Mouse (Mus musculus) CH12.LX (cell line): ENCODE data around the gene Anks1b. TPM values are rescaled to one million over a fixed set of nuclear protein-coding genes. Genes with fewer than 3 reads are reported as not detected.

Source experiments
- DNase-seq: peaks from one replicate; pipeline ENCODE4 v3.0.0-alpha.2; 2013; ENCODE audit errors: extremely low read depth
- H3K27ac ChIP-seq: 2 replicates; pipeline ENCODE4 v1.5.1; 2012; ENCODE audit warnings: low read depth, mild to moderate bottlenecking, control low read depth, moderate library complexity; ENCODE audit not compliant: insufficient read depth
- H3K27me3 ChIP-seq: replicated peaks from 2 replicates; pipeline ENCODE3; 2012; ENCODE audit warnings: inconsistent platforms
- H3K36me3 ChIP-seq, 2 experiments: replicated peaks in 1 of 2; 2 replicates each; pipeline versions ENCODE3 to v1.6.1; 2012; ENCODE audit warnings: inconsistent platforms in 1 of 2, low read length in 1 of 2, mild to moderate bottlenecking in 1 of 2, mixed read lengths in 1 of 2, moderate library complexity in 1 of 2; ENCODE audit not compliant: control insufficient read depth in 1 of 2, insufficient read depth in 1 of 2
- H3K4me1 ChIP-seq, 2 experiments: 2 replicates each; pipeline ENCODE4 v1.6.1; 2012; ENCODE audit warnings: inconsistent platforms in 1 of 2, moderate library complexity in 1 of 2; ENCODE audit not compliant: insufficient read depth in 2 of 2, control insufficient read depth in 1 of 2
- H3K4me2 ChIP-seq: 2 replicates; pipeline ENCODE4 v1.6.1; 2012; ENCODE audit warnings: low read depth, mild to moderate bottlenecking, control low read depth; ENCODE audit not compliant: poor library complexity, insufficient read depth, severe bottlenecking
- H3K4me3 ChIP-seq, 3 experiments: fragments of 150-350 bp in 1 of 3; sonication (generic) in 1 of 3; replicated peaks in 1 of 3; 2 replicates each; pipeline versions ENCODE3 to v1.5.1; 2011 to 2012; ENCODE audit warnings: low read depth in 2 of 3, low read length in 2 of 3, mild to moderate bottlenecking in 2 of 3, moderate library complexity in 2 of 3, control low read depth in 1 of 3, improper control_type of control experiment in 1 of 3, inconsistent platforms in 1 of 3, mixed read lengths in 1 of 3; ENCODE audit not compliant: poor library complexity in 1 of 3
- H3K79me2 ChIP-seq: replicated peaks from 2 replicates; pipeline ENCODE4 v1.6.1; 2012; ENCODE audit warnings: mild to moderate bottlenecking, moderate library complexity; ENCODE audit not compliant: control insufficient read depth, poor library complexity, insufficient read depth, severe bottlenecking; ENCODE audit errors: extremely low read depth
- H3K9ac ChIP-seq: 2 replicates; pipeline ENCODE4 v1.6.1; 2012; ENCODE audit warnings: low read depth, mild to moderate bottlenecking, control low read depth, moderate library complexity; ENCODE audit not compliant: insufficient read depth
- H3K9me3 ChIP-seq: replicated peaks from 2 replicates; pipeline ENCODE3; 2012; ENCODE audit warnings: low read length, inconsistent platforms, mixed read lengths
- CHD2 ChIP-seq: IDR thresholded peaks from 2 replicates; pipeline ENCODE4 v1.6.1; 2011; ENCODE audit warnings: low read length, improper control_type of control experiment
- ELF1 ChIP-seq: IDR thresholded peaks from 2 replicates; pipeline ENCODE4 v1.6.1; 2014; ENCODE audit warnings: low read depth, mild to moderate bottlenecking, inconsistent platforms, low read length, improper control_type of control experiment
- EP300 ChIP-seq: IDR thresholded peaks from 2 replicates; pipeline ENCODE4 v1.6.1; 2011; ENCODE audit warnings: low read length, improper control_type of control experiment
- GABPA ChIP-seq: IDR thresholded peaks from 2 replicates; pipeline ENCODE4 v1.6.1; 2012; ENCODE audit warnings: low read depth, low read length, improper control_type of control experiment, inconsistent platforms; ENCODE audit not compliant: insufficient replicate concordance
- HCFC1 ChIP-seq: IDR thresholded peaks from 2 replicates; pipeline ENCODE4 v1.6.1; 2012; ENCODE audit warnings: low read depth, mild to moderate bottlenecking, inconsistent platforms, low read length, improper control_type of control experiment
- IRF4 ChIP-seq: IDR thresholded peaks from 2 replicates; pipeline ENCODE4 v1.6.1; 2014; ENCODE audit warnings: low read depth, mild to moderate bottlenecking, inconsistent platforms, low read length, improper control_type of control experiment
- MAZ ChIP-seq: IDR thresholded peaks from 2 replicates; pipeline ENCODE4 v1.6.1; 2012; ENCODE audit warnings: low read depth, mild to moderate bottlenecking, inconsistent platforms, low read length, improper control_type of control experiment, moderate library complexity
- MXI1 ChIP-seq: IDR thresholded peaks from 2 replicates; pipeline ENCODE4 v1.6.1; 2011; ENCODE audit warnings: mild to moderate bottlenecking, low read depth, low read length, improper control_type of control experiment
- MYC ChIP-seq: IDR thresholded peaks from 2 replicates; pipeline ENCODE4 v1.6.1; 2011; ENCODE audit warnings: low read depth, mild to moderate bottlenecking, improper control_type of control experiment, low read length
- NELFE ChIP-seq: IDR thresholded peaks from 2 replicates; pipeline ENCODE4 v1.6.1; 2011; ENCODE audit warnings: low read depth, low read length, improper control_type of control experiment
- NRF1 ChIP-seq: IDR thresholded peaks from 2 replicates; pipeline ENCODE4 v1.6.1; 2014; ENCODE audit warnings: low read depth, mild to moderate bottlenecking, inconsistent platforms, low read length, improper control_type of control experiment, moderate library complexity
- PAX5 ChIP-seq: IDR thresholded peaks from 2 replicates; pipeline ENCODE4 v1.6.1; 2012; ENCODE audit warnings: low read length, inconsistent platforms, mixed read lengths
- RAD21 ChIP-seq: IDR thresholded peaks from 2 replicates; pipeline ENCODE4 v1.6.1; 2011; ENCODE audit warnings: low read depth, mild to moderate bottlenecking, low read length, improper control_type of control experiment, moderate library complexity
- RCOR1 ChIP-seq: conservative IDR thresholded peaks from 2 replicates; pipeline ENCODE4 v1.6.1; 2012; ENCODE audit warnings: low read depth, mild to moderate bottlenecking, inconsistent platforms, low read length, improper control_type of control experiment
- SIN3A ChIP-seq: IDR thresholded peaks from 2 replicates; pipeline ENCODE4 v1.6.1; 2012; ENCODE audit warnings: low read length, improper control_type of control experiment, inconsistent platforms
- SMC3 ChIP-seq: IDR thresholded peaks from 2 replicates; pipeline ENCODE4 v1.6.1; 2011; ENCODE audit warnings: low read depth, low read length, improper control_type of control experiment
- TCF12 ChIP-seq: IDR thresholded peaks from 2 replicates; pipeline ENCODE4 v1.6.1; 2014; ENCODE audit warnings: low read depth, mild to moderate bottlenecking, inconsistent platforms, low read length, improper control_type of control experiment
- UBTF ChIP-seq: IDR thresholded peaks from 2 replicates; pipeline ENCODE4 v1.6.1; 2012; ENCODE audit warnings: low read depth, mild to moderate bottlenecking, inconsistent platforms, low read length, improper control_type of control experiment, moderate library complexity
- USF2 ChIP-seq: conservative IDR thresholded peaks from 2 replicates; pipeline ENCODE4 v1.6.1; 2011; ENCODE audit warnings: low read depth, low read length, improper control_type of control experiment
- ZC3H11A ChIP-seq: IDR thresholded peaks from 2 replicates; pipeline ENCODE4 v1.6.1; 2012; ENCODE audit warnings: low read depth, mild to moderate bottlenecking, inconsistent platforms, low read length, improper control_type of control experiment
- ZKSCAN1 ChIP-seq: IDR thresholded peaks from 2 replicates; pipeline ENCODE4 v1.6.1; 2012; ENCODE audit warnings: low read depth, inconsistent platforms, low read length, improper control_type of control experiment, borderline replicate concordance
- ZNF384 ChIP-seq: IDR thresholded peaks from 2 replicates; pipeline ENCODE4 v1.6.1; 2012; ENCODE audit warnings: low read depth, low read length, improper control_type of control experiment, inconsistent platforms
- dilution Hi-C: fragments of 300-500 bp; cut with MboI; formaldehyde crosslinking; loops from 2 replicates; pipeline ENCODE4 v1.14.3; 2020; ENCODE audit warnings: low sequenced_read_pairs; ENCODE audit not compliant: extremely low pct_unique_long_range_greater_than_20kb, extremely low pct_ligation_motif_present
- in situ Hi-C: fragments of 300-500 bp; cut with MboI; formaldehyde crosslinking; loops from 3 replicates; pipeline ENCODE4 v1.14.3; 2019; ENCODE audit warnings: low sequenced_read_pairs, low pct_ligation_motif_present, low pct_unique_long_range_greater_than_20kb, mixed read lengths
- polyA plus RNA-seq: library from polyadenylated mRNA; unstranded; fragments of >175 nt; gene quantifications from 2 replicates; pipeline ENCODE4 v1.2.1, GENCODE M21; 2012; ENCODE audit warnings: low read depth; ENCODE audit not compliant: insufficient read length
- total RNA-seq, 2 experiments: library from RNA; depleted of rRNA; stranded (reverse); fragments of 300-350 nt in 1 of 2; fragments of >200 nt in 1 of 2; gene quantifications; 2 replicates each; pipeline ENCODE4 v1.2.3; 2012 to 2014

Anks1b gene
- total and polyA plus RNA-seq, 3 experiments, result 0.17 TPM; not detected in 2

GRCm38 (mm10) chr10:90992237-90992636 lies 1118.9 kb downstream of the Anks1b start:
- Histone ChIP-seq H3K27me3 (no peaks in the 10 kb centered on the region), H3K4me2 (no peak overlapping the region), H3K79me2 (no peaks in the 10 kb centered on the region), H3K4me3 (no peak overlapping the region), H3K4me1 (peaks cover 6 to 17% of the 10 kb centered on the region in 2 experiments), H3K36me3 (peaks cover 37 to 67% of the 10 kb centered on the region in 2 experiments), H3K27ac (no peak overlapping the region), H3K9ac (no peak overlapping the region), H3K9me3 (no peaks in the 10 kb centered on the region)
- no peak for DNase-seq
- dilution Hi-C loops, result no loop called here
- no peak for TF ChIP-seq ZKSCAN1
- no peak for TF ChIP-seq USF2
- no peak for TF ChIP-seq SMC3
- no peak for TF ChIP-seq HCFC1
- TF ChIP-seq MAZ, result no peak
- TF ChIP-seq IRF4, result no peak
- TF ChIP-seq EP300, result no peak
- no peak for TF ChIP-seq TCF12
- TF ChIP-seq NRF1, result no peak
- TF ChIP-seq NELFE, result no peak
- no peak for TF ChIP-seq ELF1
- TF ChIP-seq ZC3H11A, result no peak
- in situ Hi-C loops, result no loop called here

DNA sequence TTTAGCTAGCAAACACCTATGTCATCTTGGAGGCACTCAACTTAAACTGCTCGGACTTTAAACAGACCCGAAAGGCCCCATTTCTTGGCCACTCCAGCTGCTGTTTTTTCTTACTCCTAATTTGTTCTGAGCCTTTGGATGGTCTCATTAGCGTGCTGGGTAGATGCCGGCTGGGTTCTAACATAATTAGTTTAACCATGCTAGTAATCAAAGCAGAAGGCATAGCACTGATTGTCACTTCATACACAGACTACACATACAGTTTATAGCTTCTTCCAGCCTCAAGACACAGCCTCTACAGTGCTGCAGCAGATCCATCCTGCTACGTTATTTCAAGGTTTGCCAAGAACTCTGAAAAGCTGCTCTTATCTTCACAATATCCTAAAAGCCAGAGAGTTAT lies 1120.6 kb downstream of the Anks1b start:
- H3K79me2 ChIP-seq, result no peaks in the 10 kb centered on the region
- peaks cover 46 to 77% of the 10 kb centered on the region in 2 experiments for H3K36me3 ChIP-seq
- no peak for TF ChIP-seq RAD21
- no peak for TF ChIP-seq GABPA
- no peak for TF ChIP-seq ZC3H11A
- TF ChIP-seq, all 38 proteins: peak for 0
- no peaks in the 10 kb centered on the region for H3K27me3 ChIP-seq
- no peak overlapping the region for H3K4me2 ChIP-seq
- DNase-seq, result no peak
- peaks cover 6 to 17% of the 10 kb centered on the region in 2 experiments for H3K4me1 ChIP-seq
- H3K9me3 ChIP-seq, result no peaks in the 10 kb centered on the region
- in situ Hi-C loops (no loop called here), dilution Hi-C loops (no loop called here)
- no peak overlapping the region for H3K9ac ChIP-seq
- H3K4me3 ChIP-seq, result no peak overlapping the region
- no peak overlapping the region for H3K27ac ChIP-seq

DNA sequence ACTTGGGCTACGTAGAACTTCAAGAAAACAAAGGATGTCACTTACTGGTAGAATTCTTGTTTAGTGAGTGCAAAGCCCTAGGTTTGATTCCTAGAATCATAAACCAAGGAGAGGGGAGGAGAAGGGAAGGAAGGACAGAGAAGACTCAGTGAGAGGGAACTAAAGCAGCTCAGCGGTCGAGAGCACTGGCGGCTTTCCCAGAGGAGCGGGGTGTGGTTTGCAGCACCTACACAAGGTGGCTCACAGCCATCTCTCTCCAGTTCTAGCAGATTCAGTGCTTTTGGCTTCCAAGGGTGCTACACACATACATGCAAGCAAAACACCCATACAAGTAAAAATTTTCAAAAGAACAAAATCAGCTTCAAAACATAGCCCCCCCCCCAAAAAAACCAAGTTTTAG lies 1126.6 kb downstream of the Anks1b start:
- Histone ChIP-seq H3K27ac (no peak overlapping the region), H3K4me1 (peaks cover 0 to 5% of the 10 kb centered on the region in 2 experiments; a peak in 2 of 4 replicates), H3K4me3 (no peak overlapping the region), H3K9me3 (no peaks in the 10 kb centered on the region), H3K27me3 (no peaks in the 10 kb centered on the region), H3K79me2 (no peaks in the 10 kb centered on the region), H3K36me3 (peaks cover 36 to 66% of the 10 kb centered on the region in 2 experiments), H3K4me2 (no peak overlapping the region), H3K9ac (no peak overlapping the region)
- in situ Hi-C loops (no loop called here), dilution Hi-C loops (no loop called here)
- DNase-seq, result no peak
- TF ChIP-seq ZNF384 (no peak), MYC (no peak), MAZ (no peak), UBTF (no peak), SIN3A (no peak), NRF1 (no peak), RCOR1 (no peak), CHD2 (no peak), MXI1 (no peak), PAX5 (no peak)
